ENCODE assay signal across 8 mouse cellular contexts in the genomic region with DNA sequence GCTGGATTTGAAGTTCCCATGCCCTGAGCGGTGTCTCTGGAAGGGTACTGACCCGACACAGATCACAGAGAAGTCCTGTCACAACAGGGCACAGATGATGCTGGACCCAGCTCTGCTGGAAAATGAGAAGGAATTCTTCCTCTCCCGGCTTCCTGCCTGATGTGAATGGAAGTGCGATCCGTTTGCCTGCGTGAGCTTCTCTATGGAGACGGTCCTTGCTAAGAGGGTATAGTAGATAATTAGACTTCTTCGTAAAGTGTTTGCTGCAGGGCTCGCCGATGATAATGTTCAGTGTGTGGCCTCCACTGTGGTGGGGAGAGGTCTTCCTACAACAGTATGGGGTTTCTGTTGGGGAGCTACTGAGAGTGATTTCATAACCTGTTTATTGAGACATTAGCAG.
DNase-seq lines count a peak whose midpoint lies in the region; ATAC-seq and TF ChIP-seq lines count a peak whose summit lies in the region.

No protein-coding gene starts in this region.

- H3K27me3 ChIP-seq in forebrain, embryonic 10.5 days (ENCODE audit: poor library complexity, severe bottlenecking), result no peaks in the 10 kb centered on the region
- H3K27me3 ChIP-seq in forebrain, embryonic 15.5 days, result no peaks in the 10 kb centered on the region
- H3K27me3 ChIP-seq in limb, embryonic 14.5 days (ENCODE audit: control insufficient read depth, insufficient read depth, low read length), result no peaks in the 10 kb centered on the region

- H3K27ac ChIP-seq in forebrain, embryonic 10.5 days, result peak overlapping the region; percentile 70
- H3K27ac ChIP-seq in forebrain, embryonic 15.5 days (replicated peaks), result no peak overlapping the region
- no peak overlapping the region for H3K27ac ChIP-seq in limb, embryonic 14.5 days (replicated peaks; ENCODE audit: low read depth, low read length)

- no peak for TF ChIP-seq POLR2A in limb, embryonic 14.5 days (IDR thresholded peaks at IDR 0.05; ENCODE audit: borderline replicate concordance, extremely low read depth, insufficient read depth, insufficient read length)

- no peak; the same call in 1 of the 2 replicates for ATAC-seq in forebrain, embryonic 15.5 days (replicated peaks)
- no peak for ATAC-seq in limb, embryonic 14.5 days (ENCODE audit: low FRiP score, low read depth)

- WGBS in forebrain, embryonic 10.5 days, result 52% methylated on average over 10 of the region's 10 CpGs
- 34% methylated on average over 10 of the region's 10 CpGs for WGBS in forebrain, embryonic 15.5 days
- WGBS in limb, embryonic 14.5 days, result 5% methylated on average over 10 of the region's 10 CpGs

- H3K4me3 ChIP-seq in forebrain, embryonic 10.5 days, result peak overlapping the region; percentile 8; the same call in 1 of the 2 replicates
- no peak overlapping the region for H3K4me3 ChIP-seq in forebrain, embryonic 15.5 days
- H3K4me3 ChIP-seq in limb, embryonic 14.5 days (replicated peaks; ENCODE audit: low read length), result peak overlapping the region; percentile 15

- H3K9me3 ChIP-seq in forebrain, embryonic 10.5 days, result no peaks in the 10 kb centered on the region
- no peaks in the 10 kb centered on the region for H3K9me3 ChIP-seq in forebrain, embryonic 15.5 days
- H3K9me3 ChIP-seq in limb, embryonic 14.5 days (ENCODE audit: control insufficient read depth, low read length), result no peaks in the 10 kb centered on the region

- no peaks in the 10 kb centered on the region for H3K36me3 ChIP-seq in forebrain, embryonic 10.5 days (replicated peaks)
- H3K36me3 ChIP-seq in forebrain, embryonic 15.5 days, result no peaks in the 10 kb centered on the region
- no peaks in the 10 kb centered on the region for H3K36me3 ChIP-seq in limb, embryonic 14.5 days (ENCODE audit: control insufficient read depth, insufficient read depth, low read length)

- H3K4me2 ChIP-seq in forebrain, embryonic 15.5 days (replicated peaks), result no peak overlapping the region
- H3K4me2 ChIP-seq in limb, embryonic 14.5 days (replicated peaks; ENCODE audit: low read depth, low read length, severe bottlenecking), result peak overlapping the region; percentile 43

- H3K9ac ChIP-seq in forebrain, embryonic 15.5 days (replicated peaks), result no peak overlapping the region
- H3K9ac ChIP-seq in limb, embryonic 14.5 days (ENCODE audit: low read depth, low read length, severe bottlenecking), result no peak overlapping the region

- no peak for DNase-seq in forebrain, embryonic 10.5 days (ENCODE audit: extremely low spot score, low spot score)
- DNase-seq in right cerebral cortex, postnatal 25 days, result peak; percentile 30
- DNase-seq in right cerebral cortex, postnatal 14 days, result no peak
- DNase-seq in limb, embryonic 14.5 days (ENCODE audit: low spot score), result no peak
- DNase-seq in testis, postnatal 10 days (ENCODE audit: low spot score), result no peak
- DNase-seq in cerebellum, adult 8-10 months, result no peak
- DNase-seq in adrenal gland, postnatal 36 days, result no peak

- peaks cover 28% of the 10 kb centered on the region for H3K4me1 ChIP-seq in forebrain, embryonic 10.5 days
- H3K4me1 ChIP-seq in forebrain, embryonic 15.5 days, result peaks cover 21% of the 10 kb centered on the region
- H3K4me1 ChIP-seq in limb, embryonic 14.5 days (ENCODE audit: control insufficient read depth, insufficient read depth, low read length), result peaks cover 12% of the 10 kb centered on the region; the same call in 1 of the 2 replicates
